Mouse (Mus musculus) embryonic facial prominence, embryonic 14.5 days (tissue): ENCODE results near the gene 1700001C19Rik. TPM values are rescaled to one million over a fixed set of nuclear protein-coding genes. Genes with fewer than 3 reads are reported as not detected.
"Not testable (repeated sequence)": the region's sequence is repeated elsewhere in the genome, so short reads cannot be mapped to it uniquely, and the experiment has no call there.

ENCODE experiments used
- ATAC-seq: fragments of 200-750 bp; cut with Nextera tagmentation; 2 replicates; pipeline ENCODE4 v1.8.0; 2017; ENCODE audit warnings: low read depth, moderate number of reproducible peaks, moderate TSS enrichment
- DNase-seq: peaks from one replicate; pipeline ENCODE4 v3.0.0-alpha.2; 2015; ENCODE audit warnings: low spot score
- H3K27ac ChIP-seq: fragments of 300-500 bp; sonication (generic); replicated peaks from 2 replicates; pipeline ENCODE4 v1.5.1; 2014; ENCODE audit warnings: low read depth, mild to moderate bottlenecking, low read length, moderate library complexity
- H3K27me3 ChIP-seq: fragments of 300-500 bp; sonication (generic); replicated peaks from 2 replicates; pipeline ENCODE4 v1.6.1; 2014; ENCODE audit warnings: low read length; ENCODE audit not compliant: control insufficient read depth, insufficient read depth
- H3K36me3 ChIP-seq: fragments of 300-500 bp; sonication (generic); 2 replicates; pipeline ENCODE4 v1.6.1; 2014; ENCODE audit warnings: low read length, mixed read lengths; ENCODE audit not compliant: control insufficient read depth, insufficient read depth
- H3K4me1 ChIP-seq: fragments of 300-500 bp; sonication (generic); 2 replicates; pipeline ENCODE4 v1.6.1; 2014; ENCODE audit warnings: antibody characterized with exemption, low read length; ENCODE audit not compliant: control insufficient read depth, insufficient read depth
- H3K4me2 ChIP-seq: fragments of 300-500 bp; sonication (generic); 2 replicates; pipeline ENCODE4 v1.6.1; 2014; ENCODE audit warnings: low read depth, mild to moderate bottlenecking, low read length, moderate library complexity, mixed read lengths
- H3K4me3 ChIP-seq: fragments of 300-500 bp; sonication (generic); 2 replicates; pipeline ENCODE4 v1.5.1; 2014; ENCODE audit warnings: low read depth, mild to moderate bottlenecking, low read length
- H3K9ac ChIP-seq: fragments of 300-500 bp; sonication (generic); 2 replicates; pipeline ENCODE4 v1.6.1; 2014; ENCODE audit warnings: low read depth, mild to moderate bottlenecking, low read length, moderate library complexity, mixed read lengths
- H3K9me3 ChIP-seq: fragments of 300-500 bp; sonication (generic); 2 replicates; pipeline ENCODE4 v1.6.1; 2016; ENCODE audit warnings: low read length; ENCODE audit not compliant: control insufficient read depth
- WGBS: fragments of 180-500 bp; shearing (Covaris S2); extraction: QIAGEN DNeasy Blood & Tissue Kit; methylation state at CpG from one replicate; pipeline ENCODE4 v1.1.7; 2014; 5-methylcytosine and 5-hydroxymethylcytosine counted together
- polyA plus RNA-seq: library from polyadenylated mRNA; unstranded; fragments of >200 nt; fragmentation: Nextera tagmentation; extraction: Ambion mirVana; gene quantifications from 2 replicates; pipeline ENCODE4 v1.2.1, GENCODE M21; 2014

Gene 1700001C19Rik
- polyA plus RNA-seq, 1 experiment from 2014 or later, result 0.49 TPM

- WGBS, result 5% methylated on average over 40 of the region's 74 CpGs
- ATAC-seq (peak; percentile 41; the same call in 1 of the 2 replicates), DNase-seq (peak; percentile 28)
- H3K36me3 ChIP-seq, H3K4me1 ChIP-seq, H3K27ac ChIP-seq, H3K9me3 ChIP-seq: not testable (repeated sequence)
- Histone ChIP-seq H3K9ac (peak overlapping the region; percentile 45), H3K4me3 (peak overlapping the region; percentile 39), H3K27me3 (peaks cover 25% of the 10 kb centered on the region), H3K4me2 (peak overlapping the region; percentile 64)
Measured at GRCm38 (mm10) chr17:47409897-47410861, 27.0 kb downstream of the 1700001C19Rik start.

GRCm38 (mm10) chr17:47408558-47408898 is 28.6 kb downstream of the 1700001C19Rik start:
- WGBS, result 20% methylated on average over 8 of the region's 8 CpGs
- no peak overlapping the region for H3K27ac ChIP-seq
- H3K9me3 ChIP-seq, result no peaks in the 10 kb centered on the region
- ATAC-seq, result peak; percentile 59; the same call in 1 of the 2 replicates
- no peaks in the 10 kb centered on the region for H3K4me1 ChIP-seq
- no peak overlapping the region for H3K4me3 ChIP-seq
- peaks cover 25% of the 10 kb centered on the region for H3K27me3 ChIP-seq
- H3K36me3 ChIP-seq, result no peaks in the 10 kb centered on the region
- H3K4me2 ChIP-seq, result no peak overlapping the region
- peak; percentile 63 for DNase-seq
- H3K9ac ChIP-seq, result no peak overlapping the region

- no peak overlapping the region for H3K27ac ChIP-seq
- H3K36me3 ChIP-seq, result no peaks in the 10 kb centered on the region
- no peak overlapping the region for H3K4me3 ChIP-seq
- H3K9me3 ChIP-seq, result no peaks in the 10 kb centered on the region
- WGBS, result 60% methylated on average over 10 of the region's 10 CpGs
- H3K27me3 ChIP-seq, result peaks cover 25% of the 10 kb centered on the region
- no peak overlapping the region for H3K4me2 ChIP-seq
- no peak overlapping the region for H3K9ac ChIP-seq
- ATAC-seq, result no peak
- DNase-seq, result no peak
- no peaks in the 10 kb centered on the region for H3K4me1 ChIP-seq
Measured at GRCm38 (mm10) chr17:47407717-47408557, 29.2 kb downstream of the 1700001C19Rik start.

- 36% methylated on average over 10 of the region's 10 CpGs for WGBS
- Histone ChIP-seq H3K9ac (no peak within 1 kb of the TSS), H3K27me3 (peaks cover 15% of the 10 kb centered on the region), H3K36me3 (no peaks in the 10 kb centered on the region), H3K27ac (no peak within 1 kb of the TSS), H3K4me3 (no peak within 1 kb of the TSS), H3K9me3 (no peaks in the 10 kb centered on the region), H3K4me1 (0 out of 2 replicates have a peak, but pooled peaks cover under 1% of the 10 kb centered on the region), H3K4me2 (no peak within 1 kb of the TSS)
- no peak for ATAC-seq
- DNase-seq, result no peak
Measured at GRCm38 (mm10) chr17:47400451-47400850, 36.7 kb downstream of the 1700001C19Rik start, which contains the start of gene Guca1a. TSS of gene Guca1a (minus strand) at chr17:47400584.

- Histone ChIP-seq H3K4me3 (no peak overlapping the region), H3K4me1 (peaks cover 9% of the 10 kb centered on the region), H3K4me2 (no peak overlapping the region), H3K27ac (no peak overlapping the region), H3K9ac (no peak overlapping the region), H3K9me3 (no peaks in the 10 kb centered on the region), H3K36me3 (no peaks in the 10 kb centered on the region), H3K27me3 (peaks cover 28% of the 10 kb centered on the region)
- DNase-seq (no peak), ATAC-seq (no peak)
- 74% methylated on average over 7 of the region's 8 CpGs for WGBS
Measured at GRCm38 (mm10) chr17:47399091-47399490, 38.1 kb downstream of the 1700001C19Rik start.

- peaks cover 29% of the 10 kb centered on the region for H3K27me3 ChIP-seq
- H3K4me3 ChIP-seq, result peak overlapping the region; percentile 33
- no peak overlapping the region for H3K27ac ChIP-seq
- WGBS, result 3% methylated on average over 16 of the region's 20 CpGs
- no peaks in the 10 kb centered on the region for H3K36me3 ChIP-seq
- ATAC-seq (peak; percentile 78), DNase-seq (peak; percentile 61)
- H3K4me2 ChIP-seq, result peak overlapping the region; percentile 54
- H3K9me3 ChIP-seq, result no peaks in the 10 kb centered on the region
- H3K4me1 ChIP-seq, result peaks cover 9% of the 10 kb centered on the region
- H3K9ac ChIP-seq, result 0 out of 2 replicates have a peak overlapping the region, but pooled peaks have one; percentile 7
Measured at GRCm38 (mm10) chr17:47395376-47395913, 41.7 kb downstream of the 1700001C19Rik start.

GRCm38 (mm10) chr17:47394223-47394869 is 42.8 kb downstream of the 1700001C19Rik start:
- DNase-seq (peak; percentile 8), ATAC-seq (peak; percentile 20; the same call in 1 of the 2 replicates)
- 21% methylated on average over 23 of the region's 24 CpGs for WGBS
- H3K4me3 ChIP-seq, result peak overlapping the region; percentile 33
- H3K9ac ChIP-seq, result 0 out of 2 replicates have a peak overlapping the region, but pooled peaks have one; percentile 45
- peaks cover 26% of the 10 kb centered on the region for H3K27me3 ChIP-seq
- H3K9me3 ChIP-seq, result no peaks in the 10 kb centered on the region
- H3K36me3 ChIP-seq, result no peaks in the 10 kb centered on the region
- H3K27ac ChIP-seq, result no peak overlapping the region
- H3K4me1 ChIP-seq, result peaks cover 9% of the 10 kb centered on the region
- H3K4me2 ChIP-seq, result peak overlapping the region; percentile 54

GRCm38 (mm10) chr17:47386649-47387048 is 50.5 kb downstream of the 1700001C19Rik start:
- Histone ChIP-seq H3K27ac (no peak overlapping the region), H3K9ac (no peak overlapping the region), H3K4me1 (no peaks in the 10 kb centered on the region), H3K4me2 (no peak overlapping the region), H3K27me3 (no peaks in the 10 kb centered on the region), H3K4me3 (no peak overlapping the region), H3K36me3 (no peaks in the 10 kb centered on the region), H3K9me3 (0 out of 2 replicates have a peak, but pooled peaks cover 3% of the 10 kb centered on the region)
- DNase-seq, result no peak
- WGBS, result 72% methylated on average over 4 of the region's 4 CpGs
- no peak for ATAC-seq
